Mouse (Mus musculus): ENCODE data around the gene Cobll1. TPM values are rescaled to one million over a fixed set of nuclear protein-coding genes. Genes with fewer than 3 reads are reported as not detected.

Gene Cobll1
- polyA plus RNA-seq, 1 experiment: 19.0 TPM

GRCm38 (mm10) chr2:65148928-65149327, 90.3 kb downstream of the Cobll1 start:
- DNase-seq (ENCODE audit: low spot score): no peak

- no peak for DNase-seq (ENCODE audit: low spot score)
Measured at GRCm38 (mm10) chr2:65147431-65147830, 91.8 kb downstream of the Cobll1 start.

GRCm38 (mm10) chr2:65145421-65146117, 93.6 kb downstream of the Cobll1 start:
- DNase-seq (ENCODE audit: low spot score): no peak

- DNase-seq (ENCODE audit: low spot score): no peak
Measured at GRCm38 (mm10) chr2:65141093-65141661, 98.0 kb downstream of the Cobll1 start.

- DNase-seq (ENCODE audit: low spot score): no peak
Measured at GRCm38 (mm10) chr2:65140330-65140922, 98.8 kb downstream of the Cobll1 start.

- no peak for DNase-seq (ENCODE audit: low spot score)
Measured at GRCm38 (mm10) chr2:65139606-65140329, 99.4 kb downstream of the Cobll1 start.

GRCm38 (mm10) chr2:65138992-65139391, 100.2 kb downstream of the Cobll1 start:
- no peak for DNase-seq (ENCODE audit: low spot score)

GRCm38 (mm10) chr2:65126141-65126783, 112.9 kb downstream of the Cobll1 start:
- no peak for DNase-seq (ENCODE audit: low spot score)

GRCm38 (mm10) chr2:65123702-65124101, 115.5 kb downstream of the Cobll1 start:
- no peak for DNase-seq (ENCODE audit: low spot score)

- no peak for DNase-seq (ENCODE audit: low spot score)
Measured at GRCm38 (mm10) chr2:65121435-65121834, 117.8 kb downstream of the Cobll1 start.

- DNase-seq (ENCODE audit: low spot score): no peak
Measured at GRCm38 (mm10) chr2:65121012-65121411, 118.2 kb downstream of the Cobll1 start.

- DNase-seq (ENCODE audit: low spot score): no peak
Measured at GRCm38 (mm10) chr2:65120112-65120511, 119.1 kb downstream of the Cobll1 start.

GRCm38 (mm10) chr2:65119667-65120066, 119.5 kb downstream of the Cobll1 start:
- DNase-seq (ENCODE audit: low spot score): no peak

GRCm38 (mm10) chr2:65119076-65119475, 120.1 kb downstream of the Cobll1 start:
- no peak for DNase-seq (ENCODE audit: low spot score)

GRCm38 (mm10) chr2:65117859-65118258, 121.3 kb downstream of the Cobll1 start:
- DNase-seq (ENCODE audit: low spot score): no peak

GRCm38 (mm10) chr2:65116428-65117125, 122.6 kb downstream of the Cobll1 start:
- no peak for DNase-seq (ENCODE audit: low spot score)

- no peak for DNase-seq (ENCODE audit: low spot score)
Measured at GRCm38 (mm10) chr2:65113191-65113590, 126.0 kb downstream of the Cobll1 start.

- no peak for DNase-seq (ENCODE audit: low spot score)
Measured at GRCm38 (mm10) chr2:65104569-65104968, 134.6 kb downstream of the Cobll1 start.

- DNase-seq (ENCODE audit: low spot score): no peak
Measured at GRCm38 (mm10) chr2:65103801-65104200, 135.4 kb downstream of the Cobll1 start.

GRCm38 (mm10) chr2:65101388-65101787, 137.8 kb downstream of the Cobll1 start:
- no peak for DNase-seq (ENCODE audit: low spot score)

- DNase-seq (ENCODE audit: low spot score): no peak
Measured at GRCm38 (mm10) chr2:65100001-65100400, 139.2 kb downstream of the Cobll1 start.
